Mouse (Mus musculus): ENCODE results near the gene Brd9.
A peak's percentile ranks its signal among the peaks of the same experiment; 100 is the strongest.

Brd9 gene

DNA sequence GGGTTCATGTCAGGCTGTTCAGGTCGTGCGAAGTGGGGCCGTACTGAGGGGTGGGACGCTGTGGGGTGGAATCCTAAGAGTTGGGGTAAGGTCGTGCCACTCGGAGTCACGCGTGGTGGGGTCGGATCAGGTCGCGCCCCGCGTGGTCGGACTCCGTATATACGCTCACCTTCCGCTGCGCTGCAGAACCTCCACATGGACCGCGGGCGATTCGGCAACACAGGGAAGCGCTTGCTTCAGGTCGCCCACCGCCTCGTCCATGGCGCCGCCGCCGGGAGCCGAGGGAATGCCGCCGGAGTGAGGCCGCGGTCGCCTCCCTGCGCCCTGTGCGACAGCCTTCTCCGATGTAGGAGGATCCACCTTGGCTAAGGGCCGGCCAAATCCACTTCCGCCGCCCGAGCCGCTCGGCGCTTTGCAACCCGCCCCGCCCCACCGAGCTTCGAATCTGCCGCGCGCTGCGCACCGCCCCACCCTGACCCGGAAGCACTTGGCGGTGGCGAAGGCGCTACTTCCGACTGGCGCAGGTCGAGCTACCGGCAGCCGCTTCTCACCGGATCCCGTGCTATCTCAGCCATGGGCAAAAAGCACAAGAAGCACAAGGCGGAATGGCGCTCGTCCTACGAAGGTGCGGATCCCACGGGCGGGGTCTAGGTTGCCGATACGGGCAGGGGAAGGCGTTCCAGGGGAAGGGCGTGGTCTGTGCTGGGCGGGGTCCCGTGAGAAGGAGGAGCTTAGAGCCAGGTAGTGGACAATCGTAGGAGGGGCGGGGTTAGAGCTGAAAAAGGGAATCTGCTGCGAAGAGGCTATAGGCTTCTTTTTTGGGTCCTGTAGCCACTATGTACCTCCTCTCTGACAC is at the start of gene Brd9, which contains the start of gene Trip13:
Gene Brd9, plus strand, starts transcription at position 491 of the 856 bp plus-strand sequence.
Gene Trip13, minus strand, starts transcription at position 464 of the 856 bp plus-strand sequence.
- DNase-seq: peak; percentile 96

DNA sequence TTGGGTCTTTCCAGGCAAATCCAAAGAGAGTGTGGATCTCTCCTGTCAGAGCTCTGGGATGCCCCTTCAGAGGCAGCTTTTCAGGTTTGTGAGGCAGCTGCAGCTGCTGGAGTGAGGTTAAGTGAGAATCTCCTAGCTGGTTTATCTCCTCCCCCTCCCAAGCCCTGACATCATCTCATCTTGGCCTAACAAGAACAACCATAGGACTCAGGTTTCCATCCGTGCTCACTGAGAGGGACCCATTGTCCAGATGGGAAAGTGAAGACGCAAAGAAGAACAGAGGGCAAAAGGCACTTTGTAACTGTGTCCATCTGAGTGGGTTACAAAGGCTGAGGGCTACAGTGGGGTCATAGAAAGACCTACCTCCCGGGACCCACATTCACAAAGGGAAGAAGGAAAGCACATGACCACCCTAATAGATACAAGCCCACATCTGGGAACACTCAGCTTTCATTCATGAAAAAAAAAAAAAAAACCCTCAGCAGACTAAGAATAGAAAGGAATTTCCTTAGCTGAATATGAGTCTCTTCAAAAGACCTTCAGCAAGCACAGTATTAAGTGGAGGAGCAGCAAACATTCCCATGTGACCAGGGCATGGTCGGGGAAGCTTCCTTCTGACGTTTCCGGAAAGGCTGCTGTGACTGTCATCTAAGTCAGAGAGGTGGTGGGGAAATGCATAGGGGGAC is 45.0 kb upstream of the Brd9 start:
- peak; percentile 63 for DNase-seq

GRCm38 (mm10) chr13:73897561-73897960 is 40.0 kb upstream of the Brd9 start:
- DNase-seq: no peak

DNA sequence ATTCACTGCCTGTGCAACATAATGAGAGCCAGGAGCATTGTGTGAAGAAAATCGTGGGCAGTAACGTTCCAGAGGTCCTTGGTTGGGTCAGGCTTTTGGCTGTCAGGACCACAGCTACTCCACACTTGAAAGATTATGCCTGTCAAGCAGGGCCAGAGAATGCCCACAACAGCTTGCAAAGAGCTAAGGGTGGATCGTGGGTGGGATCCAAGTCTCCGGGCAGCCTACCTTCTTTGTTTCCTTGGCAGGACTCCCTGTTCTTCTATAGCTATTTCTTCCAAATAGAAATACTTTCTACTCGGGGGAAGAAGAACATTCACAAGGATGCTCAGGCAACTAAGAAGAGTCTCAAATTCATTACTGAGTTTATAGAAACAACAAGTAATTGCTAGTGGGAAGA is 30.5 kb upstream of the Brd9 start:
- no peak for DNase-seq

- DNase-seq: peak; percentile 69
Observed at GRCm38 (mm10) chr13:73907683-73908412, 29.8 kb upstream of the Brd9 start.

DNA sequence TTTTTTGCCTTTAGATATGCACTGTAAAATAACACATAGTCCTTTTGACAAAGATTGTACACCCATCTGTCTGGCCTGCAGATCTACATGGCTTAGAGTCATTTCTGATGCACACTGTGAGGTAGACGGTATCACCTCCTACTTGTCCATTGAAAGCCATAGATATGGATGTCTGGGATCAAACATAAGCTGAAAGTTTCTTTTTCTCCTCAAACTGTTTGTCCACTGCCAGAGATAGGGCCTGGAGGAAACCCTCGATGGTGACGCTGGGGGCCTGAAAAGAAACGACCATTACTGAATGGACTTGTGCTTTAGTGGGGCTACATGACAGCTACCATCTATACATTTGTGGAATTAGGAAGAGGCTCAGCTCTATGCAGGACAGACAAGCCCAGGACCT is 24.5 kb upstream of the Brd9 start:
- no peak for DNase-seq

DNA sequence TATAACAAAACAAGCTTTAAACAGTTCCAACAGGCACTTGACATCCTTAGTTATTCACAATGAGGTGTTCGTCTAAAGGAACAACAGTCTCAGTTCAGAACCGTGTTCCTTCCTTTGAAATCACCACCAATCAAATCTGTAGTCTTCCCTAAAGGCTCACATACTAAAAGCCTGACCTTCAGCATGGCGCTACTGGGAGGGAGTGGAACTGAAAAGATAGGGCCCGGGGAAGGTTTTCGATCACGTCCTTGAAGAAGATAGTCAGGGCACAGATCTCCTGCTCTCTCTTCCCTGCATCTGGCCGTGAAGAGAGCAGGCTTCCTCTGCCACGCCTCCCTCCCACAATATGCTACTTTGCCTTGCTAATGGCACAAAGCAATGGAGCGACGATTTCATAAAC is 5.4 kb upstream of the Brd9 start:
- DNase-seq: no peak

DNA sequence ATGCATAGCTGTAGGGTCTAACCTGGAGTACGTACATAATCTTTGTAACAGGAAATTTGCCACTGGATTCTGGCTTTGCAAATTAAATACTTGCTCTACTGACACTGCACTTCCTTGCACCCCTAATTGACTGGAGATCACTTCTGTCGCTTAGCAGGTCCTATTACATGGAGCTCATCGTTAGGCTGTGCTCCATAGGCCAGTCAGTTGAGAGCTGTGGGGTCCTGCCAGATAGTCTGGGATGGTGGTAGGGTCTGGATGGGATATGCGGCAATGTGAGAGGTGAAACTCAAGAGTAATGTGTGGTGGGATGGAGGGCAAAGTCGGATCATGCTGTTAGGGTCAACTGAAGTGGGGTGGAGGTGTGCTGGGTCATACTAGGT is 682 bp upstream of the Brd9 start:
- no peak for DNase-seq

- DNase-seq: no peak
Observed at GRCm38 (mm10) chr13:73938177-73938560, 558 bp downstream of the Brd9 start.

DNA sequence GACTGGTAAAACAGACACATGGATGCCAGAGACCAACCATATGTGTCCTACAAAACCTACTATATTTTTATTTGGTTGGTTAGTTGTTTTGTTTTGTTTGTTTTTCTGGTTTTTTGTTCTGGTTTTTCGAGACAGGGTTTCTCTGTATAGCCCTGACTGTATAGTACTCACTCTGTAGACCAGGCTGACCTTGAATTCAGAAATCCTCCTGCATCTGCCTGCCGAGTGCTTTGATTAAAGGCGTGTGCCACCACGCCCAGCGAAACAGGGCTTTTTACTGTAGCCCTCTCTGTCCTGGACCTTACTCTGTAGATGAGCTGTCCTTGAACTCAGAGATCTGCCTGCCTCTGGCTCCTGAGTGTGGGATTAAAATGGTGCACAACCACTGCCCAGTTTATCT is 1.5 kb downstream of the Brd9 start:
- no peak for DNase-seq

DNA sequence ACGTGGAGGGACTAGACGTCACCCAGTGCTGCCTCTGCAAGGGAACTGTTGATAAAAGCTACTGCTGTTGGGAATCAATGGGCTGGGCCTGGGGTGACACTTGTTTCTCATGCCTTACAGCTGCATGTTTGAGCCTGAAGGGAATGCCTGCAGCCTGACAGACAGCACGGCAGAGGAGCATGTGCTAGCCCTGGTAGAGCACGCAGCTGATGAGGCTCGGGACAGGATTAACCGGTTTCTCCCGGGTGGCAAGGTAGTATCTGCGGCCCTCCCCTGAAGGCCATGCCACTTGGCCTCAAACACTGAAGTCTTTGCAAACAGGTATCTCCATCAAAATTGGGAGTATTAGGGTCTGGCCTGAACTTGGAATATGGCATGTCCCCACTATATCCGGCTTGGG is 7.0 kb downstream of the Brd9 start:
- no peak for DNase-seq

DNA sequence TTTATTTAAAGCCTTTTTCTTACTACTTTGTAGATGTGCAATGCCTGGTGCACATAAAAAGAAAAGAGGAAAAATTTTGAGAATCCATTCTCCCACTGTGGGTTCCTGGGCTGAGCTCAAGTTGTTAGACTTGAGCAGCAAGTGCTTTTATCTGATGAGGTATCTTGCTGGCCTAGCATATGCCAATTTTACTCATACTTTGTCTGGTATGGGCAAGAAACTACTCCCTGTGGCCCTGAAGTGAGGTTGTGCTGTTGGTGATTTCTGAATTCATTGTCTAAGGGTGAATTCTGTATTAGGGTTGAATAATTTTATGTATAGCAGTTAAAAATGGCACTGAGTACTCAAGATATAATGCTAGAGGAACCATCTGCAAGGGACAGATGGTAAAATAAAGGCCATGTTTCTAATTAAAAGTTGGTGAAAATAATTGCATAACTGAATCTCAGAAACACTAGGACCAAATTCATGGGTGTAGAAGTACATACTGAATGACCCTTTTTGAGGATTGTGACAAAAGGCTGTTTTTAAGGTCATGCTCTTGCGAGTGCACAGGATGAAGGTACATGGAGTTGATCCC is 16.0 kb downstream of the Brd9 start:
- no peak for DNase-seq

GRCm38 (mm10) chr13:73954666-73955065 is 17.1 kb downstream of the Brd9 start:
- DNase-seq: no peak

GRCm38 (mm10) chr13:73955531-73955930 is 17.9 kb downstream of the Brd9 start:
- no peak for DNase-seq

- DNase-seq: no peak
Observed at GRCm38 (mm10) chr13:73960117-73960652, 22.6 kb downstream of the Brd9 start.

GRCm38 (mm10) chr13:73961177-73961576 is 23.6 kb downstream of the Brd9 start:
- no peak for DNase-seq

GRCm38 (mm10) chr13:73963551-73963950 is 25.9 kb downstream of the Brd9 start, which contains the start of gene Zdhhc11:
Zdhhc11 (plus strand) TSS chr13:73963851.
- no peak for DNase-seq

GRCm38 (mm10) chr13:73970545-73971448 is 33.2 kb downstream of the Brd9 start:
- DNase-seq: peak; percentile 81

DNA sequence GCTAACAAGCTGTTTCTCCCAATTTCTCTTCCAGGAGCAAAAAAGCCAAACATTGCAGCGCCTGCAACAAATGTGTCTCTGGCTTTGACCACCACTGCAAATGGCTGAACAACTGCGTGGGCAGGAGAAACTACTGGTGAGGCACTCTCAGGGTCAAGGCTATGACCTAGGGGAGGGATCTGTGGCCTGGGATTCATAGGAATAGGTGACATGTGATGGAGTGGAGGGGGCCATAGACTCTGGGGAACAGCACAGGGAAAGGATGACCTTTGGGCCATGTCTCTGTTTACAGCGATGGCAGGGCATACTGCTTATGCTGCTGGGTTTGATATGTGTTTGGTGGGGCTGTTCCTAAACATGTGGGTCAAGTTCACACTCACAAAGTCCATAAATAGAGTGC is 36.9 kb downstream of the Brd9 start:
- DNase-seq: no peak

DNA sequence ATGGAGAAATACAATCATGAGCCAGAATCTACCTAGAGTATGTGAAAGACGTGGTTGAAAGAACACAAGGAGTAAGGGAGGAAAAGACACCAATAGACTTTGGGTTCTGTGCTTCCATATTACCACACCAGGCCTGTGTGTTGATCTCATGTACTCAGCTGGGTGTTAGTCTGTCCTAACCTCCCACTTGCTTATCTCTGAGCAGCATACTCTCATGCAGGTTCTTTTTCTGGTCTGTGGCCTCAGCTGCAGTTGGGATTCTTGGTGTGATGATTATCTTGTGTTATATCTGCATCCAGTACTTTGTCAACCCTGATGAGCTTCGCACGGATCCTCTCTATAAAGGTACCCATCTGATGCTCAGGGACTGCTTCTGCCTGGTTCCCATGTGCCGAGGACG is 39.3 kb downstream of the Brd9 start:
- no peak for DNase-seq

DNA sequence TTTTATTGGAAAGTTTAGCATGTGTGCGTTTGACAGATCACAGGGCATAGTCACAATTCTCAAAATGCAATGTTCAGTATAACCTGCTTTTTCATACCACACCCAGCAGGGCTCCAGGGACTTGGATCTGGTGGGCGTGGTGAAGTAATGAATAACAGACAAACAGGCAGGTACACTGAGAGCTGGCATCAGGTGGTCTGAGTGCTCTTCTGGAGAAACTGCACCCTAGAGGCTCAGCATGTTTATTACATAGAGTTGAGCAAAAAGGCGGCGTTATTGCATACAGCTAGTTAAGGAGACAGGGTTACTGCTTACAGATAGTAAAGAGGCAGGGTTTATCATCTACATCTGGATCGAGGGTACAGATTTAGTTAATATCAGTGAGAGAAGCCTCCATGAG is 52.7 kb downstream of the Brd9 start:
- DNase-seq: no peak

GRCm38 (mm10) chr13:73990761-73991160 is 53.1 kb downstream of the Brd9 start:
- no peak for DNase-seq

All from kidney, postnatal 10 days (tissue).